Mouse (Mus musculus) v-Abl transformed pro-B cells (cell line): Measurements from ENCODE around the gene 2310011J03Rik.

Source experiments
- in situ Hi-C, 2 experiments: fragments of 400-800 bp; cut with MboI; formaldehyde crosslinking; loops; one replicate each; pipeline ENCODE4 v1.15.1; 2025; ENCODE audit not compliant: unreplicated experiment in 2 of 2

Gene 2310011J03Rik

GRCm38 (mm10) chr10:80271870-80272585, 48.3 kb downstream of the 2310011J03Rik start:
- in situ Hi-C loops: loop anchor here in 1 of 2 experiments (25.0 kb wide), 1 partner anchor 310 kb away; the partner anchor contains the start of genes Grin3b and Wdr18

GRCm38 (mm10) chr10:80271186-80271843, 49.0 kb downstream of the 2310011J03Rik start:
- in situ Hi-C loops: loop anchor here in 1 of 2 experiments (25.0 kb wide), 1 partner anchor 309 kb away; the partner anchor contains the start of genes Grin3b and Wdr18

DNA sequence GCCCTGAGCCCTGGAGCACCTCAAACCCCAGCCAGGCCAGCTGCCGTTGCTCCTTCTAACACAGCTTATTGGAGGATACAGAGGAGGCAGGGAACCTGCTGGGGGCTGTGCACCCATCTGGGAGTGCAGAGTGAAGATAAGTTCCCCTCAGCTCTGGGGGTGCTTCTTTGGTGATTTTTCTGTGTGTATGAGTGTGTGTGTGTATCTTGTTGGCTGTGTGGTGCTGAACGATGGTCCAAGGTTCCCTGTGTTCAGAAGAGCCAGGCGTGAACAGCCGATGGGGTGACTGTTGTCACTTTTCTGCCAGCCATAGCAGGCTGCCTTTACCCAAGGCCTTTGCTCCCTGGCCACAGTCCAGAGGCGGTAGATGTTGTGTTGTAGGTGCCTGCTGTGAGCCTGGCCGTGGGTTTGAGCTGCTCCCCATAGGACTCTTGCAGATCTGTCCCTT, 49.6 kb downstream of the 2310011J03Rik start:
- in situ Hi-C loops: loop anchor here in 1 of 2 experiments (25.0 kb wide), 1 partner anchor 308 kb away; the partner anchor contains the start of genes Grin3b and Wdr18

DNA sequence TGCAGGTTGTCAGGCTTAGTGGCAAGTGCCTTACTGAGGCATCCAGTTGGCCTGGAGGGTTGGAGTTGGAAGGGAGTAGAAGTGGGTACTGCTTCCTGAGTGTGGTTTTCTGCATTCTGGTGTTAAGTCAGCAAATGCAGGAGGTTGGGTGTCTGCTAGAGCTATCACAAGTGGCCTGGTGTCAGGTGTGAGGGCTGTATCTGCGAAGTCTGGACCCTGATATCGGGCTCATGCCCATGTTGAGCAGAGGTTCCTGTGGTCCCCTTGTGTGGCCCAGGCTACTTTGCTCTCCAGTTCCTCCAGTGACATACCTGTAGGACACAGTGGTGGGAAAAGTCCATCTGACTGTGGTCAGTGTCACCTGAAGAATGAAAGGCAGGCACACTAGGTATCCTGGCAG, 50.2 kb downstream of the 2310011J03Rik start:
- in situ Hi-C loops: loop anchor here in 1 of 2 experiments (25.0 kb wide), 1 partner anchor 308 kb away; the partner anchor contains the start of genes Grin3b and Wdr18
